Mouse (Mus musculus): ENCODE data around the gene Sez6l.

Gene Sez6l

DNA sequence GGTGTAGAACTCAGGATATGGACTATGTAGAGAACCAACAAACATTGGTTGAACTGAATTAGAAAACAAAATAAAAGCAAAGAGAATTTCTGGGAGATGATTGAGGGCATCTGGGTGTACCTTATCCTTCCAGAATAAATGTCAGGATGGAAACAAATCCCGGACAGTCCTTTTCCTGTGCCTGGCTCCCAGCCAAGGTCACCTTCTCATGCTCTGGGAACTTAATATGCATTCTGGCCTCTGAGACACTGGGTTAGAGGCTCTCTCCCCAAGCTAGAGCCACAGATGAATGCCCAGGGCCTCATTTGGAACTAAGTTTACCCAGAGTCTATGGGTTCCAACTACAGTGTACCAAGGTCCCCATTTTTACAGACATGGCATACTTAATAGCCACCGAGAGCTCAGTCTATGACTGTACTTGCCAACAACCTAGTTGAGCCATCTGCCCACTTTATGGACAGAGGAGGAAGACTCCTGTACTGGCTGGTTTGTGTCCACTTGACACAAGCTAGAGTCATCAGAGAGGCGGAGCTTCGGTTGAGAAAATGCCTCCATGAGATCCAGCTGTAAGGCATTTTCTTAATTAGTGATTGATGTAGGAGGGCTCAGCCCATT lies 7.3 kb upstream of the Sez6l start:
- no peak for DNase-seq (ENCODE audit: low spot score in 2 of 2)

GRCm38 (mm10) chr5:112583304-112583703 lies 6.3 kb upstream of the Sez6l start:
- no peak for DNase-seq (ENCODE audit: low spot score in 2 of 2)

DNA sequence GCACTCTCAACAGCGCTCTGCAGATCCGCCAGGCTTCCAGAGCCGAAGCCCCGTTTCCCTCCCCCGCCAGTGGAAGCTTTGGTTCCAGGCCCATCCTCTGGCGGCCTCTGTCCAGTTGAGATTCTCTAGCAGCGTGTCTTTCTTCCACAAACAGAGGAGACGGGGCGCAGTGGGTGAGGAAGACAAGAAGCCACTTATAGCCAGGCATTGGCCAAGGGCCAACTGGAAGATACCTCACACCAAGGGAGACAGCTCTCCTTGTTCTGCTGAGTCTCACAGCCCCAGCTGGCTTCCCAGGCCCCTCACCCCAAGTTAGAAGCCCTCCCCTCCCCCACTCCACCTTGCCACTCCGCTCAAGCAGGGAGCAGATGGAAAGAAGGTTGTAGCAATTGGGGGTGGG lies 765 bp upstream of the Sez6l start:
- DNase-seq (ENCODE audit: low spot score in 2 of 2), result no peak

DNA sequence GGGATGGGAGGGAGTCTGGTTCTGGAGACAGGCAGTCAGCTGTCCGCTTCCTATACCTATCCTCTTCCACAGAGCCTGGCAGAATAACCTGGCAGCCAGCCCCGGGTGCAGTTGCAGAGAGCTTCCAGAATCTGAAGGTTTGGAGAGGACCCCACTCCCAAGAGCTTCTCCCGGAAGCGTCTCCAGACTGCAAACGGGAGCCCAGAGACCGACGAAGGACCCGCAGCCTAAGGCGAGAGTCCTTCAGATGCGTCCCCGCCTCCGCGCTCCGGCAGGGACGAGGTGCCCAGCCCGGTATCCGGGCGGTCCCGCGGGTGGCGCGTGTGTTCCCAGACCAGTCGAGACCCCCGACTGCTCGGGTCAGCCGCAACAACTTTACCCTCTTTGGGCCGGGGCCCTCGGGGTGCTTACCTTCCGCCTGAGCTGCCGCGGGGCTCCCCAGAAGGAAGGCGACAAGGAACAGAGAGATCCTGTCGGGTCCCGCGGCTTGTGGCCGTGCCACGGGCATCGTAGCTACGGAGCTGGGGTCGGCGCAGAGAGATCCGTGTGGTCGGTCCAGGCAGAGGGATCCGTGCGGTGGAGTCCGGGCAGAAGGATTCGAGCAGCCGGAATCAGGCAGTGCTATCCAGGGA lies 508 bp downstream of the Sez6l start:
- no peak for DNase-seq (ENCODE audit: low spot score in 2 of 2)

DNA sequence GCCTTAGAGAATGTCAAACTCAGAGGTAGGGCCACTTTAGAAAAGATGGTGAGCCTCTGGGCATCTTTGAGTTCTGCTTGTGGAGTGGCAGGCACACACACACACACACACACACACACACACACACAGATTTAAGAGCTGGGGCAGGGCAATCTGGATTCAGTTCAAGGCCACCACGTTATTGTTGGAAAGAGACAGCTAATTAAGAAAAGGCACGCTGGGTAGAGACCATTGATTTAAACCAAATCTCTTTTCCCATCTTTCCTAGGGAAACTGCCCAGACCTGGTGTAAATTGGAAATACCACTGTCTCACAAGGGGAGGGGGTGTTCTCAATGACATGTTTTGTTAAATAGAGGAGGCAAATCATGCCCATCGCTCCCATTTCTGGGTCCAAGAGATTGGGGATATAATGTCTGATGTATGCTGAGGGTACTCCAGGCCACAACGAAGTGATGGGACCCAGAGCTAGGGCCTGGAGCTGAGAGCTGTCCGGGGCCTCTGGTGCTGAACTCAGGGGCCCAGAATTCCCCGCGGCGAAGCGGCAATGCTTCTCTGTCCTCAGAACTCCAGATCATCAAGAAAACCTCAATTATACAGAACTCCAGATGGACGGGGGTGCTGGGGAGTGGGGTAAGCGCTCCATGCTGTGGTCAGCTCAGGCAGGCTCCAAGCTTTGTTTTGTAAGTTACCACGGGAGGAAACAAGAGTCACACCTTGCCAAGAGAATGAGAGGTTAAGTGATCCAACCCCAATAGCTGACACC lies 1.7 kb downstream of the Sez6l start:
- DNase-seq (ENCODE audit: low spot score in 2 of 2), result no peak

DNA sequence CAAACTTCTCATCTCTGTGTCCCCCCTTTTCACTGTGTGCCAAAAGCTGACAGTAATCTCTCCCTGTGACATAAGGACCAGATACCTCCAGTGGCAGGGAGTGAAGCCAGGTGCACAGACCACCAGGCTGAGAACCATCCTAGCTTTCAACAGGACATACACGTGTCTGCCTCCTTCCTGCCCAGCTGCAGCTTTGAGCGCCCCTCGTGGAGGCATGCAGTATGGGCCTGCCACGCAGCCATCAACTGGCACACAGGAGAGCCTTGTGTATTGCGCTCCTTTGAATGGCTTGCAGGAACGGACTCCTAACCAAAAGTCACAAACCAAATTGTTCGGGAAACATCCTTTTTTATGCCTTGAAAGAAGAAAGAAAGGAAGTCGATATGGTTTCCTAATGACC lies 3.1 kb downstream of the Sez6l start:
- DNase-seq (ENCODE audit: low spot score in 2 of 2), result no peak

DNA sequence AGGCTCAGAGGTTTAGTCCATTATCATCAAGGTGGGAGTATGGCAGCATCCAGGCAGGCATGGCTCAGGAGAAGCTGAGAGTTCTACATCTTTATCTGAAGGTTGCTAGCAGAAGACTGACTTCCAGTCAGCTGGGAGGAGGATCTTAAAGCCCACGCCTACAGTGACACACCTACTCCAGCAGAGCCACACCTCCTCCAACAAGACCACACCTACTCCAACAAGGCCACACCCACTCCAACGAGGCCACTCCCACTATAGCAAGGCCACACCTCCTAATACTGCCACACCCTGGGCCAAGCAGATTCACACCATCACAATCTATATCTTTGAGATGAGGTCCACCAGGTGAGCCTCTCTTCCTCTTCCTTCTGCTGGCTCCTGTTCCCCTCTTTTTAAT lies 4.8 kb downstream of the Sez6l start:
- DNase-seq (ENCODE audit: low spot score in 2 of 2), result no peak

DNA sequence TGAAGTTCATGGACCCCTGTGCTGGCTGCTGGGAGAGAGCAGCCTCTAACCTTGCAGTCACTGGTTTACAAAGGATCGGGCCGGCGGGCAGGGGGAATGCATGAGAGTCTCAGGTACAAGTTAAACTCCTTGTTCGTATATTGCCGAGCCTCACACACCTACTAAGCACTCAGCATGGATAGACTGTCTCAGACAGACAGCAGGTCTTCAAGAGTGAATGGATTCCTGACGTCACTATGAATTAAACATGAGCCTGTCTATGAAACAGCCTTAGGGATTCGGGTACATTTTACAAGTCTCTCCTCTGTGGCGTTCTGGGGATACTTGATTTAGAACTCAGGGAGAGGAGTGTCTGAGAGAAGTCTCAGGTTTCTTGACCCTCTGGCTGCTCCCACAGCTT lies 11.5 kb downstream of the Sez6l start:
- no peak for DNase-seq (ENCODE audit: low spot score in 2 of 2)

GRCm38 (mm10) chr5:112565083-112565482 lies 11.9 kb downstream of the Sez6l start:
- DNase-seq (ENCODE audit: low spot score in 2 of 2), result no peak

DNA sequence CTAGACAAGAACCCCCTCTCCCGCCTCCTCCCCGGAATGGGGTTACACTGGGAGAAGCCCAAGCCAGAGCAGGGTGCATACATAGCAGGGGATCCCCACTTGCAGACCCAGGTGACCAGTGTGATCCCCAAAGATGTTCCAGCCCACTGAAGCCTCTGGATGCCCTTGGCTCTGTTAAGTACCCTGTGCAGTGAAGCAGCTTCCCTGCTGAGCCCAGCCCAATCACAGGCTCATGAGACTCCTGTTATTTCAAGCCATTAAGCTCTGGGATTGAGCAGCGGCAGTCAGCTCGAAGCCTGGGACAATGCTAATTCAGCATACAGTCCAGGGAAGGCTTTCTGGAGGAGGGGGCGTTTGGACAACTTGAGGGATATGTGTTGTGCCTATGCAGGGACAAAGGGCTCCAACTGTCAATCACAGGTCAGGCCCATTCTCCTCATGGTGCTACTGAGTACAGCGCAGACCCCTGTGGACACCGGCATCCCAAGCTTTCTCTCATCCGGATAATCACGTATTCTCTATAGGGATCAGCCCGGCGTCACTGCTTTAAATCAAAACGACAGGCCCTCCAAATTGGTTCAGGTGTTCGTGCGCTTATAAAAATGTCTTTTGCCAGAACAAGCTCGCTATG lies 16.0 kb downstream of the Sez6l start:
- DNase-seq (ENCODE audit: low spot score in 2 of 2), result no peak

DNA sequence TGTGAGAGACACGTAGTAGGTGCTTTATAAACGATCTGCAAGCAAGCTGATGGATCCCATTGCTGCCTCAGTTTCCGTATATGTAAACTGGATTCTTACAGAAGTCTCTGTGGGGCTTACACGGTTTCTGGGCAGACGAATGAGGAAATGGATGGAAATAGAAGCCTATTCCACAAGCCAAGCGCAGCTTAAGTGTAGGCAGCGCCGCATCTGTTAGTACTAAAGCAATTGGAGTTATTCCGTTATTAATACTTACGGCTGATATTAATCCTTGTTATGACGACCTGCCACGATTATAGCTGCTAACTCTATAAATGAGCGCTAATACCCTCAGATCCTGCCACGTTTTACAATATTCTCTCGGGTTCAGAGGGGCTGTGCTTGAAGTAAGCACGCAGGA lies 16.8 kb downstream of the Sez6l start:
- no peak for DNase-seq (ENCODE audit: low spot score in 2 of 2)

- DNase-seq (ENCODE audit: low spot score in 2 of 2), result no peak
Measured at GRCm38 (mm10) chr5:112557396-112557795, 19.6 kb downstream of the Sez6l start.

DNA sequence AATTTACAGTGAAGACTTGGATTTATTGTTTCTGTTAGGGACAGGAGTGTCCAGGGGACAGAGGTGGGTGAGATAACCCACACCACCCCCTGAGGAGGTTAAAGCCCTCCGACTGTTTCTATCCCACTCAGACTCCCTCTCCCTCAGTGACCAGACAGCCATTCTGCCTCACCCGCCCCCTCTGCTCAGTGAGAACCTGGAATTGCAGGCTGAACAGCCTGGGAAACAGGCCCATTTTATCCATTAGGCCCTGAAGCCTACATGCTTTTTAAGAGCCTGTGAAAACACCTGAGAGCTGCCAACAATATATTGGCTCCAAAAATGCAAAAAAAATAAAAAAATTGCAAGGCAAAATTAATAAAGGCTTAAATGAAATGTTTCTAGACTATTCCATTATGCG lies 20.3 kb downstream of the Sez6l start:
- DNase-seq (ENCODE audit: low spot score in 2 of 2), result no peak

- DNase-seq (ENCODE audit: low spot score in 2 of 2), result no peak
Measured at GRCm38 (mm10) chr5:112554508-112554907, 22.5 kb downstream of the Sez6l start.

- no peak for DNase-seq (ENCODE audit: low spot score in 2 of 2)
Measured at GRCm38 (mm10) chr5:112552786-112553185, 24.2 kb downstream of the Sez6l start.

DNA sequence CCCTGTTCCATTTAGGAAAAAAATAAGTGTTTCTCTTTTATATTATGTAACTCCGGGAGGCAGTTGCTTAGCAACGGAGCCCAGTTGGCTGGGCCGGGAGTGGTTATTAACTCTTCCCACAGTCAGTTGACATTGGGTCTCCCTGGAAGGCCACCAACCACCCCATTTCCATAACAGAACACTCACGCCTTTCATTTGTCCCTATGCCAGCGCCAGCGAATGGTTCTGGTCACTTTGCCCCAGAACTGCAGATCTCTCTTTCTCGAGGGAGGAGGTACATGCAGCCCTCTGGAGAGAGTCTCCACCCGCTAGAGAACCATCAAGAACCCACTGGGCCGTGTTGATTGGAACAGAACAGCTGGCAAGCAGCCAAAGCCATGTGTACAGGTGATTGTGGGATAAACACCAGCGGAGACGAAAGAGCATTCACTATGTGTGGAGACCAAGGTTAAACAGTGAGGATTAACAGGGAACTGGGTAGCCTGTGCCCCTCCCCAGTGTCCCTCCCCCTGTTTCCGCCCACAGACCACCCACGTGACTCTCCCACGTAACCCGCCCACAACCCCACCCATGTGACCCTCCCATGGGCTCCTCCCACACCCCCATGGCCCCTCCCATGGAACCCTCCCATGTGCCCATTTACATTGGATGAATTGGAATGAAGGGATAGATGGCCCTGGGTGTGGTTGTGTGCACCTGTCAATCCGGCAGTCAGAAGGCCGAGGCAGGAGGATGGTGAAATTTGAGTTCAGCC lies 24.8 kb downstream of the Sez6l start:
- DNase-seq (ENCODE audit: low spot score in 2 of 2), result no peak

- DNase-seq (ENCODE audit: low spot score in 2 of 2), result no peak
Measured at GRCm38 (mm10) chr5:112548846-112549620, 28.0 kb downstream of the Sez6l start.

DNA sequence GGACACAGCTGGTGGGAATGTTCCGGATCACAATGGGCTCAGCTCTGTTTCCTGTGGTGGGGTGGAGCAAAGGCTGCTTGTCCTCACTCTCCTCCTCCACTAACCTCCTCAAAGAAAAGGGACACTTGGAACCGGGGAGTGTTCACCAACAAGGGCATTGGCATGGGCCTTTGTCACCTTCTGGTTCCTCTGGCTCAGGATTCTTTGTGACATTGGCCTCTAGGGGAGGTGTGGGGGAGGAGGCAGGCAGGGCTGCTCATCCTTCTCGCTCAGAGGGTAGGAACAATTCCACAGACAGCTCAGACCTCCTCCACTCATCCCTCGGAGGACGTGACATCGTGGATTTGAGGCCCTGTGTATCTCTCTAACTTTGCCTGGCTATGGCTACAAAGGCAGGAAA lies 30.2 kb downstream of the Sez6l start:
- DNase-seq (ENCODE audit: low spot score in 2 of 2), result no peak

- no peak for DNase-seq (ENCODE audit: low spot score in 2 of 2)
Measured at GRCm38 (mm10) chr5:112538295-112538694, 38.7 kb downstream of the Sez6l start.

DNA sequence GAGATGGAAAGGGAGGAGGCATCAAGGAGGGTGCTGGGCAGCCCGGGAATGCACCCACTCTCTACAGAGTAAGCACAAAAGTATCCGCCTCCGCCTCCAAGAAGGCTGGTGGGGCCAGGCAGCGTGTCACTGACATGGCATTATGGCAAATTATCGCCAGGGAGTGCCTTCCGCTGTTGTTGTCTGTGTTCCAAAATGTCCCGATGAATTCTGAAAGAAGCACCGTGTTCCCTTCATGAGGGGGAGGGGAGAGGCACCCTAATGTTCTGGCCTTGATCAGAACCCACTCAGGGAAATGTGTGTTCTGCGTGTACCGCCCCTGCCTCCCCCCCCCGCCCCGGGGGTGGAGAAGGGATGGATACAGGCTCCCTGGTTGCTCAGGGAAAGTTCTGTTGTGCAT lies 41.1 kb downstream of the Sez6l start:
- no peak for DNase-seq (ENCODE audit: low spot score in 2 of 2)

DNA sequence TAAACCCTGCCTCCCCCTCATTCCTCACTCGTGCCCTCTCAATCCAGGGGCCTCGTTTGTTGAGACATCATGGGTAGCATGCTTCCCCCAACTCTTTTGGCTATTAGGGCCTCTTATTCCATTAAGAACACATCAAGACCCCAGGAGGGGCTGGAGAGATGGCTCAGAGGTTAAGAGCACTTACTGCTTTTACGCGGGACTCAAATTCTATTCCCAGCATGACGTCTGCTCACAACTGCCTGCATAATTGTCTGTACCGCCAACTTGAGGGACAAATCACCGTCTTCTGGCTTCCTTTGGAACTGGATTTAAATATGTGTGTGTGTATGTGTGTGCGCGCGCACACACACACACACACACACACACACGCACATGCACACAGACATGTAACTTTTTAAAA lies 42.8 kb downstream of the Sez6l start:
- DNase-seq (ENCODE audit: low spot score in 2 of 2), result no peak
